Mouse (Mus musculus) neural tube, embryonic 12.5 days (tissue): ENCODE data around the gene Arfgef3. TPM values are rescaled to one million over a fixed set of nuclear protein-coding genes. Genes with fewer than 3 reads are reported as not detected.
"Not testable (repeated sequence)": the region's sequence is repeated elsewhere in the genome, so short reads cannot be mapped to it uniquely, and the experiment has no call there.

Experiments used
- ATAC-seq: fragments of 200-750 bp; cut with Nextera tagmentation; 2 replicates; pipeline ENCODE4 v1.8.0; 2017; ENCODE audit warnings: low read depth, mild to moderate bottlenecking, moderate TSS enrichment, moderate library complexity; ENCODE audit not compliant: low FRiP score
- H3K27ac ChIP-seq: fragments of 300-500 bp; sonication (generic); 2 replicates; pipeline ENCODE4 v1.5.1; 2016
- H3K27me3 ChIP-seq: fragments of 300-500 bp; sonication (generic); replicated peaks from 2 replicates; pipeline ENCODE4 v1.6.1; 2016; ENCODE audit warnings: mild to moderate bottlenecking
- H3K36me3 ChIP-seq: fragments of 300-500 bp; sonication (generic); 2 replicates; pipeline ENCODE4 v1.6.1; 2016; ENCODE audit warnings: mild to moderate bottlenecking
- H3K4me1 ChIP-seq: fragments of 300-500 bp; sonication (generic); 2 replicates; pipeline ENCODE4 v1.6.1; 2016
- H3K4me2 ChIP-seq: fragments of 300-500 bp; sonication (generic); replicated peaks from 2 replicates; pipeline ENCODE4 v1.6.1; 2016; ENCODE audit warnings: mild to moderate bottlenecking
- H3K4me3 ChIP-seq: fragments of 300-500 bp; sonication (generic); 2 replicates; pipeline ENCODE4 v1.5.1; 2016
- H3K9ac ChIP-seq: fragments of 300-500 bp; sonication (generic); 2 replicates; pipeline ENCODE4 v1.6.1; 2016; ENCODE audit warnings: mild to moderate bottlenecking
- H3K9me3 ChIP-seq: fragments of 300-500 bp; sonication (generic); 2 replicates; pipeline ENCODE4 v1.6.1; 2016; ENCODE audit warnings: mild to moderate bottlenecking
- WGBS: fragments of 180-500 bp; shearing (Covaris S2); methylation state at CpG from one replicate; pipeline ENCODE4 v1.1.7; 2016; 5-methylcytosine and 5-hydroxymethylcytosine counted together
- polyA plus RNA-seq: library from polyadenylated mRNA; unstranded; fragments of >200 nt; fragmentation: Nextera tagmentation; extraction: Ambion mirVana; gene quantifications from 2 replicates; pipeline ENCODE4 v1.2.1, GENCODE M21; 2016

Arfgef3 gene
- polyA plus RNA-seq, 1 experiment from 2014 or later = 4.2 TPM

DNA sequence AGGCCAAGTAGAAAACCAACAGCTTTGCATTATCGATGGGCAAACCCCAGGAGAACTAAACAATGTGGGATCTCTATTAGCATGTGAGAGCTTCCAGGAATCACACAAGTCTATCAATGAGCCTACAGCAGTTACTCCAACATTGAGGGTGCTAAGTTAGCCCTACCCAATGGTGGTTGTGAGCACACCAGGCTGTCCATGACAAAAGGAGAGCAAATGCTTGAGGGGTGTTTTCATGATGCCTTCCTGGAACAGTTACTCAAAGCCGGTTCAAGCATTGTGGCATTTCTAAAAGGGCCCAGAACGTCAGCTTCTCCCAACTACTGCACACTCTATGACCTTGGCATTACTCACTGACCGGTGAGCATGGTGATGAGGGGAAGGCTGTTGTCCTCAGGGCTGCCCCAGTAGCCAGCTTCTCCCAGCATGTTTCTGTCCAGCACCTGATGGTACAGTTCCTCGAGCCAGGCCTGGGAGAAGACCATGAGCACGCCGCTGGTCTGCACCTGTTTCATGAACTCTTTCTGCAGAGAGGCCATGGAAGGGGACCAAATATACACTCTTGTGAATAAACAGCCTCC, 109.3 kb downstream of the Arfgef3 start:
- no peak overlapping the region for H3K4me2 ChIP-seq
- 86% methylated on average over 7 of the region's 7 CpGs for WGBS
- no peaks in the 10 kb centered on the region for H3K4me1 ChIP-seq

DNA sequence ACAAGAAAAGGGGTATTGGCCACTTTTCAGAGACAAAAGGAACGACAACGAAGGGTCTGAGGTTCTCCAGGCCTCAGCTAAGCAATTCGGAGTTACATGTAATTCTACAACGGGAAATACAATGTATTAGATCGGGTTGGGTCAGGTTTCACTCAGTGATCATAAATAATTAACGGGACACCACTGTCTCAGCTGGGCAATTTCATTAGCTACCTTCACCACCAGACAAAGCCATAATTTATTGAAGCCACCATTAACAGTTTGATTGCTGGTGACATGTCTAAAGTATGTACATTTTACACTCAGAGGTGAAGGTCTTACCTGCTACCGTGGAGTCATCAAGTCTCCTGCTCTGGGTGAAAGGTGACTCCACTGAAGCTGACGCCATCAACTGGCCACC, 113.3 kb downstream of the Arfgef3 start:
- H3K9ac ChIP-seq = no peak overlapping the region
- H3K4me1 ChIP-seq = no peaks in the 10 kb centered on the region
- no peak overlapping the region for H3K4me3 ChIP-seq
- no peaks in the 10 kb centered on the region for H3K36me3 ChIP-seq
- ATAC-seq = 0 out of 2 replicates have a peak, but pooled peaks have one; percentile 49
- H3K27ac ChIP-seq = no peak overlapping the region
- H3K27me3 ChIP-seq = no peaks in the 10 kb centered on the region
- WGBS = 68% methylated on average over 8 of the region's 8 CpGs
- no peak overlapping the region for H3K4me2 ChIP-seq
- H3K9me3 ChIP-seq = no peaks in the 10 kb centered on the region

More for the DNA sequence above, 109.3 kb downstream of the Arfgef3 start:
- Histone ChIP-seq H3K36me3 (no peaks in the 10 kb centered on the region), H3K27me3 (no peaks in the 10 kb centered on the region), H3K27ac (no peak overlapping the region), H3K9ac (no peak overlapping the region), H3K4me3 (no peak overlapping the region), H3K9me3 (no peaks in the 10 kb centered on the region)
- no peak for ATAC-seq

- no peaks in the 10 kb centered on the region for H3K4me1 ChIP-seq
- H3K4me3 ChIP-seq = no peak overlapping the region
- no peaks in the 10 kb centered on the region for H3K27me3 ChIP-seq
- no peak overlapping the region for H3K9ac ChIP-seq
- no peak overlapping the region for H3K27ac ChIP-seq
- WGBS = 86% methylated on average over 6 of the region's 6 CpGs
- H3K36me3 ChIP-seq = no peaks in the 10 kb centered on the region
- no peaks in the 10 kb centered on the region for H3K9me3 ChIP-seq
- H3K4me2 ChIP-seq = no peak overlapping the region
- no peak for ATAC-seq
Observed at GRCm38 (mm10) chr10:18627530-18627929, 116.2 kb downstream of the Arfgef3 start.

GRCm38 (mm10) chr10:18612796-18613195, 131.0 kb downstream of the Arfgef3 start:
- Histone ChIP-seq H3K4me1 (no peaks in the 10 kb centered on the region), H3K27me3 (no peaks in the 10 kb centered on the region), H3K9ac (no peak overlapping the region), H3K4me2 (no peak overlapping the region), H3K27ac (no peak overlapping the region), H3K4me3 (no peak overlapping the region), H3K9me3 (no peaks in the 10 kb centered on the region), H3K36me3 (no peaks in the 10 kb centered on the region)
- no peak for ATAC-seq
- WGBS = 79% methylated on average over 2 of the region's 2 CpGs

GRCm38 (mm10) chr10:18604827-18605535, 138.8 kb downstream of the Arfgef3 start:
- not testable (repeated sequence) for H3K9ac ChIP-seq, H3K4me3 ChIP-seq, H3K27me3 ChIP-seq, H3K27ac ChIP-seq, H3K36me3 ChIP-seq, H3K9me3 ChIP-seq, H3K4me2 ChIP-seq, H3K4me1 ChIP-seq, ATAC-seq
- WGBS = 36% methylated on average over 5 of the region's 5 CpGs

GRCm38 (mm10) chr10:18602030-18602429, 141.7 kb downstream of the Arfgef3 start:
- Histone ChIP-seq H3K27ac (no peak overlapping the region), H3K4me3 (no peak overlapping the region), H3K4me1 (no peaks in the 10 kb centered on the region), H3K9me3 (no peaks in the 10 kb centered on the region), H3K4me2 (no peak overlapping the region), H3K27me3 (no peaks in the 10 kb centered on the region), H3K36me3 (peaks cover 7% of the 10 kb centered on the region; the same call in 1 of the 2 replicates), H3K9ac (no peak overlapping the region)
- ATAC-seq = no peak
- WGBS = 19% methylated on average over 4 of the region's 4 CpGs

DNA sequence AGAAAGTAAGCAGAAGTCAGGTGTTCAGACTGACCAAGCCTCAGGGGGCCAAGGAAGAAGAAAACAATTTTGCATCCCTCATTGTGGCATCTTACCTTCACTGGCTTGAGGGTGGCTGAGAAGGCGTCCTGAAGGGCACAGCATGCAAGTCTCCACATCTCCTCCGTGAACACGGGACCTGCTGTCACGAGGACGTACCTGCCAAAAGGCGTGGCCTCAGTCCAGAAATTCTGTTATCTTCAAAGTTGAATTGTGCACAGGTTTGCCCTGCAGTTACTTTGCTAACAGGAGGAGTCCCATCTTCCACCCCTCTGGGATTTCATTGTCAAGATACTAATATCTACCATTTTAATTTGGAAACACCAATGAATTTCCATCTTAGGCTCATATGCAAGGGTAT, 146.1 kb downstream of the Arfgef3 start:
- Histone ChIP-seq H3K27ac (no peak overlapping the region), H3K4me2 (no peak overlapping the region), H3K9ac (no peak overlapping the region), H3K27me3 (no peaks in the 10 kb centered on the region), H3K36me3 (peaks cover 7% of the 10 kb centered on the region; the same call in 1 of the 2 replicates), H3K9me3 (no peaks in the 10 kb centered on the region), H3K4me3 (no peak overlapping the region), H3K4me1 (no peaks in the 10 kb centered on the region)
- ATAC-seq = no peak
- WGBS = 91% methylated on average over 6 of the region's 6 CpGs

- WGBS = 91% methylated on average over 5 of the region's 5 CpGs
- Histone ChIP-seq H3K9me3 (no peaks in the 10 kb centered on the region), H3K36me3 (0 out of 2 replicates have a peak, but pooled peaks cover 6% of the 10 kb centered on the region), H3K4me1 (no peaks in the 10 kb centered on the region), H3K4me2 (no peak overlapping the region), H3K27me3 (no peaks in the 10 kb centered on the region), H3K4me3 (no peak overlapping the region), H3K27ac (no peak overlapping the region), H3K9ac (no peak overlapping the region)
- ATAC-seq = no peak
Observed at GRCm38 (mm10) chr10:18589455-18589854, 154.3 kb downstream of the Arfgef3 start.

DNA sequence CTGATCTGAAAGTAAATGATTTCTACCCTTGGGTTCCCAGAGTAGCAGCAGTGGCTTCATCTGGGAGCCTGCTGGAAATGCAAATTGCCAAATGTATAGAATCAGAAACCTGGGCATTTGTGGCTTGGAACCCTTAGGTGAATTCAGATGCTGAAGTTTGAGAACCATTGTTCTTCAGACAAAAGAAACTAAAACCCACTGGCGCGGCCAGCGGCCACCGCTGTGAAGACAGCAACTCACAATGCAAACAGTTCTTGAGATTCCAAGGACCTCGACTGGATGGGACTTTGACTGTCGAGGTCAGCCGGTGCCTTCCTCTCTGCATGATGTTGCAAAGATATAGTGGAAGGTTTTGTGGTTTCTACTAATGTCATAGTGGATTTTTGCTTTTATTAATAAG, 159.6 kb downstream of the Arfgef3 start:
- ATAC-seq = no peak
- Histone ChIP-seq H3K4me1 (no peaks in the 10 kb centered on the region), H3K27ac (no peak overlapping the region), H3K27me3 (no peaks in the 10 kb centered on the region), H3K4me2 (no peak overlapping the region), H3K9me3 (no peaks in the 10 kb centered on the region), H3K4me3 (no peak overlapping the region), H3K36me3 (no peaks in the 10 kb centered on the region), H3K9ac (no peak overlapping the region)
- WGBS = 5% methylated on average over 7 of the region's 7 CpGs

DNA sequence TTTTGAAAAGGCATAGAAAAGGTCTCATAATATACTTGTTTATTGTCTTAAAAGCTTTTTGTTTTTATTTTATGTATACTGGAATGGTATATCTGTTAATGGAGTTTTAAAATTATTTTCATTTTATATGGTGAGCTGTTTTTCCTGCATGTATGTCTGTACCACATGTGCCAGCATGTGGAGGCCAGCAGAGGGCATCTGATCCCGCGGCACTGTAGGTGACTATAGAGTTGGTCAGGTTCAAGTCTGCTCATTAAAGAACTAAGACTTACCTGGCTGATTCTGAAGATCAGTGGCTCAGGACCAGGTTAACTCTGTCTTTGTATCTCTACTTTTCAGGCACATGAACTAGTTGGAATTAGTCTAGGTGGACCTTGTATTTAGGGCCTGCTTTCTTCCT, 171.2 kb downstream of the Arfgef3 start:
- Histone ChIP-seq H3K9ac (no peak overlapping the region), H3K27me3 (no peaks in the 10 kb centered on the region), H3K4me2 (no peak overlapping the region), H3K27ac (no peak overlapping the region), H3K4me1 (no peaks in the 10 kb centered on the region), H3K9me3 (no peaks in the 10 kb centered on the region), H3K4me3 (no peak overlapping the region), H3K36me3 (no peaks in the 10 kb centered on the region)
- WGBS = 66% methylated on average over 2 of the region's 2 CpGs
- ATAC-seq = no peak

- no peaks in the 10 kb centered on the region for H3K9me3 ChIP-seq
- H3K9ac ChIP-seq = no peak overlapping the region
- 11% methylated on average over 4 of the region's 4 CpGs for WGBS
- ATAC-seq = no peak
- H3K27ac ChIP-seq = no peak overlapping the region
- no peaks in the 10 kb centered on the region for H3K36me3 ChIP-seq
- H3K27me3 ChIP-seq = no peaks in the 10 kb centered on the region
- no peak overlapping the region for H3K4me3 ChIP-seq
- H3K4me1 ChIP-seq = no peaks in the 10 kb centered on the region
- H3K4me2 ChIP-seq = no peak overlapping the region
Observed at GRCm38 (mm10) chr10:18562940-18563339, 180.8 kb downstream of the Arfgef3 start.

DNA sequence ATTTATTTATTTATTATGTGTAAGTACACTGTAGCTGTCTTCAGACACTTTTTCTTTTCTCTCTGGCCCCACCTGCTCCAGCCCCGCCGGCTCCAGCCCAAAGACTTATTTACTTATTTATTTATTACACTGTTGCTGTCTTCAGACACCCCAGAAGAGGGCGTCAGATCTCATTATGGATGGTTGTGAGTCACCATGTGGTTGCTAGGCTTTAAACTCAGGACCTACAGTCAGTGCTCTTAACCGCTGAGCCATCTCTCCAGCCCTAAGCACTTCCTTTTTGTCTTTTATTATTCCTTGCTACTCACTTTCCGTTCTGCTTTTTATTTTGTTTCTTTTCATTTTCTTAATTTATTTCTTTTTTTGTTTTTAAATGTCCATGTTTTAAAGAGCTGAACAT, 182.3 kb downstream of the Arfgef3 start:
- WGBS = 45% methylated on average over 5 of the region's 5 CpGs
- no peak overlapping the region for H3K4me2 ChIP-seq
- no peaks in the 10 kb centered on the region for H3K4me1 ChIP-seq
- H3K9me3 ChIP-seq = no peaks in the 10 kb centered on the region
- no peaks in the 10 kb centered on the region for H3K27me3 ChIP-seq
- no peaks in the 10 kb centered on the region for H3K36me3 ChIP-seq
- no peak overlapping the region for H3K27ac ChIP-seq
- H3K9ac ChIP-seq = no peak overlapping the region
- H3K4me3 ChIP-seq = no peak overlapping the region
- ATAC-seq = no peak

DNA sequence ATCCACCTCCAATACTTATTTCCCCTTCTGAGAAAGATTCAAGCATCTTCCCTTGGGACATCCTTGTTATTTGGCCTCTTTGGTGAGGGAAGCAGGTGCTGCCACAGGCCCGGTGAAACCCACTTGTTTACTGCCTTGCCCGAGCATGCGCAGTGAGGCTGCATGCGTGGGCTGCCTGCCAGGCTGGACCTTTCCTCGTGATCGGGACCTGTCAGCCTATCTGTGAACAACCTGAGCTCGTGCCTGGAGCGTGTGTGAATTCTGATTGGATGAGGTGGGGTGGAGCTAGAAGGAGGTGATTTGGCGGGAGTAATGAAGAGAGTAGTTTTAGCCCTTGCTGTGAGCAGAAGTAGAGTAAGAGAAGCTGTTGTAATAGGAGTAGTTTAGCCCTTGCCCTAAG, 184.7 kb downstream of the Arfgef3 start:
- WGBS = 88% methylated on average over 9 of the region's 9 CpGs
- not testable (repeated sequence) for H3K36me3 ChIP-seq, H3K4me1 ChIP-seq, H3K4me2 ChIP-seq, H3K27ac ChIP-seq, H3K4me3 ChIP-seq, H3K9me3 ChIP-seq, ATAC-seq, H3K9ac ChIP-seq, H3K27me3 ChIP-seq
